Mouse (Mus musculus): Measurements from ENCODE around the gene Slirp.

DNA sequence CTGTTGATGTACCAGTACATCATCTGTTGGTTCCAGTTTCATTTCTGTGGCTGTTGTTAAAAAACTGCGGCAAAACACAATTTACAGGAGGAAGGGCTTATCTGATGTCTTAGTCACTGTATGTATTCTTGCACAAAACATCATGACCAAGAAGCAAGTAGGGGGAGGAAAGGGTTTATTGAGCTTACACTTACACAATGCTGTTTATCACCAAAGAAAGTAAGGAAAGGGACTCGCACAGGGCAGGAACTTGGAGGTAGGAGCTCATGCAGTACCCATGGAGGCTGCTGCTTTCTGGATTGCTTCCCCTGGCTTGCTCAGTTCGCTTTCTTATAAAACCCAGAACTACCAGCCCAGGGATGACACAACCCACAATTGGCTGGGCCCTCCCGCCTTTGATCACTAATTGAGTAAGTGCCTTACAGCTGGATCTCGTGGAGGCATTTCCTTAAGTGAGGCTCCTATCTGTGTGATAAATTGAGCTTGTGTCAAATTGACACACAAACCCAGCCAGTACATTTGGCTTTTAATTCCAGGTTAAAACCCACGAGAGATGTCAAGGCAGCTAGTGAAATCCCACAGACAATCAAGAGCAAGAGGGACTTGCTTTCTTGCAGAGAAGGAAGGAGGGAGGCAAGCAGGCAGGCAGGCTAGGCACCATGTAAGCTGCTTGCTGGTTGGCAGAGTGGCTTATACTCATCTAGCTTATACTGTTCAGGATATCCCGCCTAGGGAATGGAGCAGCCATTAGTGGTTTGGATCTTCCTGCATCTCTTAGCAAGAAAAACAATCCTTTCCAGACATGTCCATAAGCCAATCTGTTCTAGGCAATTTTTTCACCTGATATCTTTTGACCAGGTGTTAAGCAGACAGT, 26.8 kb downstream of the Slirp start:
- TF ChIP-seq CTCF (IDR thresholded peaks at IDR 0.05; ENCODE audit: low read depth) (no peak), EP300 (IDR thresholded peaks at IDR 0.05; ENCODE audit: low read depth) (no peak)

Measured in heart, postnatal 0 days (tissue).